Mouse (Mus musculus): ENCODE measurements at regions not wholly inside any gene's neighbourhood (a gene's known extent, or its start where the extent isn't known, plus 50 kb on each side); places are given as distances from the start of the nearest gene placed in this dataset.

GRCm38 (mm10) chr17:9777165-9777564 is 107.6 kb upstream of the Pabpc6 start:
- no peak for TF ChIP-seq CTCF (IDR thresholded peaks at IDR 0.05; ENCODE audit: borderline replicate concordance, extremely low read depth, insufficient read depth, insufficient read length)
- no peak for TF ChIP-seq POLR2A (IDR thresholded peaks at IDR 0.05; ENCODE audit: borderline replicate concordance, extremely low read depth, insufficient read depth, insufficient read length, poor library complexity, severe bottlenecking)
